Mouse (Mus musculus) erythroblast, embryonic 14.5 days (primary cell): ENCODE measurements around the gene Prnd. TPM values are rescaled to one million over a fixed set of nuclear protein-coding genes. Genes with fewer than 3 reads are reported as not detected.

Experiments used
- H3K27me3 ChIP-seq: 2 replicates; pipeline ENCODE4 v1.6.1; 2012; ENCODE audit warnings: inconsistent platforms; ENCODE audit not compliant: control insufficient read depth
- H3K36me3 ChIP-seq: 2 replicates; pipeline ENCODE4 v1.6.1; 2012; ENCODE audit warnings: mild to moderate bottlenecking, inconsistent platforms; ENCODE audit not compliant: control insufficient read depth
- H3K4me1 ChIP-seq: 2 replicates; pipeline ENCODE4 v1.6.1; 2012; ENCODE audit warnings: inconsistent platforms; ENCODE audit not compliant: control insufficient read depth
- H3K4me3 ChIP-seq: replicated peaks from 2 replicates; pipeline ENCODE3; 2012; ENCODE audit warnings: moderate library complexity, mild to moderate bottlenecking, inconsistent platforms
- H3K9me3 ChIP-seq: 2 replicates; pipeline ENCODE4 v1.6.1; 2012; ENCODE audit warnings: low read length, inconsistent platforms, mixed read lengths; ENCODE audit not compliant: control insufficient read depth
- GATA1 ChIP-seq: IDR thresholded peaks from 2 replicates; pipeline ENCODE4 v1.6.1; 2012; ENCODE audit warnings: low read length, inconsistent platforms, mixed read lengths
- TAL1 ChIP-seq: IDR thresholded peaks from 3 replicates; pipeline ENCODE4 v1.6.1; 2012; ENCODE audit warnings: low read length, inconsistent platforms, mixed read lengths
- polyA plus RNA-seq: library from polyadenylated mRNA; stranded (reverse); fragments of >175 nt; gene quantifications from 2 replicates; pipeline ENCODE4 v1.2.3, GENCODE M21; 2012

The Prnd gene
- not detected in 2 replicates for polyA plus RNA-seq

GRCm38 (mm10) chr2:131950598-131951095 is at the start of gene Prnd:
Gene Prnd, plus strand, starts transcription at chr2:131950861.
- TF ChIP-seq TAL1 (no peak), GATA1 (no peak)
- no peaks in the 10 kb centered on the region for H3K9me3 ChIP-seq
- H3K4me1 ChIP-seq = peaks cover 6% of the 10 kb centered on the region
- no peaks in the 10 kb centered on the region for H3K36me3 ChIP-seq
- peaks cover 75% of the 10 kb centered on the region for H3K27me3 ChIP-seq
- H3K4me3 ChIP-seq = no peak within 1 kb of the TSS

GRCm38 (mm10) chr2:131902423-131902822 is 48.2 kb upstream of the Prnd start:
- no peaks in the 10 kb centered on the region; the same call in 1 of the 2 replicates for H3K36me3 ChIP-seq
- TF ChIP-seq TAL1 = no peak
- no peak for TF ChIP-seq GATA1
- H3K27me3 ChIP-seq = peaks cover 14% of the 10 kb centered on the region; the same call in 1 of the 2 replicates
- H3K4me1 ChIP-seq = peaks cover 48% of the 10 kb centered on the region
- H3K4me3 ChIP-seq = no peak overlapping the region
- no peaks in the 10 kb centered on the region for H3K9me3 ChIP-seq

- Histone ChIP-seq H3K4me1 (peaks cover 49% of the 10 kb centered on the region), H3K9me3 (no peaks in the 10 kb centered on the region), H3K27me3 (peaks cover 14% of the 10 kb centered on the region; the same call in 1 of the 2 replicates), H3K4me3 (no peak overlapping the region), H3K36me3 (no peaks in the 10 kb centered on the region; the same call in 1 of the 2 replicates)
- no peak for TF ChIP-seq GATA1
- TF ChIP-seq TAL1 = no peak
These were observed 47.8 kb upstream of the Prnd start for GRCm38 (mm10) chr2:131902867-131903266.

DNA sequence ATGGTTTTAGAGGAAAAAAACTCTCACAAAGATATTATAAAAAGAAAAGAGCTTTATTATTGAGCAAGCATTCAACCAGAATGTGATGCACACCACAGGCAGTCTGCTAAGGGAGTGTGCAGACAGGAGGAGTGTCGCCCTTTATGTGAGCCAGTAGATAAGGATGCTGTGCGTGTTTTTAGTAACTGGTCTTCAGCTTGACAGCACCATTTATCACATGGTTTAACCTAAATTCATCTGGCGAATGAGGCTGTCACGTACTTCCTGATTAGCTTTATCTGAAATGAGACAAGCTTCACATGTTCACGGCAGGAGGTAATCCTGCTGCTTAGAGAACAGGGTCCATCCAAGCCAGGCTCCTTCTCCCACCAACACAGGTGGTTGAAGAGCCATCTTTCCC is 45.6 kb upstream of the Prnd start:
- Histone ChIP-seq H3K36me3 (no peaks in the 10 kb centered on the region; the same call in 1 of the 2 replicates), H3K4me3 (peak overlapping the region; percentile 15), H3K27me3 (no peaks in the 10 kb centered on the region), H3K9me3 (no peaks in the 10 kb centered on the region), H3K4me1 (peaks cover 66% of the 10 kb centered on the region)
- TF ChIP-seq GATA1 = peak; percentile 81
- TF ChIP-seq TAL1 = peak; percentile 42; the same call in 2 of the 3 replicates

DNA sequence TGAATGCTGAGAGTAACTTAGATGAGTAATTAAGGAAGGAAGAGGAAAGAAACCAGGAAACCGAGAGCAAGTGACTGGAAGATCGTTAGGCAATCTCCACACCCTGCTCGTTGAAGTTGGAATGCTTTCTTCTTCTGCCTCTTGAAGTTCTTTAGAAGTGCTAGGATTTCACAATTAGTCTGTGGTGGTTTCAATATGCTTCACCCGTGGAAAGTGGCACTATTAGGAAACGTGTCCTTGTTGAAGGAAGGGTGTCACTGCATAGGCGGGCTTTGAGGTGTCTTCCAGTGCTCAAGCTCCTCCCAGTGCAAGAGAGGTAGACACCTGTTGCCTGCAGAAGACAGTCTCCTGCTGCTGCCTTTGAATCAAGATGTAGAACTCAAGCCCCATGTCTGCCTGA is 44.9 kb upstream of the Prnd start:
- Histone ChIP-seq H3K36me3 (no peaks in the 10 kb centered on the region; the same call in 1 of the 2 replicates), H3K4me3 (no peak overlapping the region), H3K9me3 (no peaks in the 10 kb centered on the region), H3K27me3 (no peaks in the 10 kb centered on the region), H3K4me1 (peaks cover 68% of the 10 kb centered on the region)
- TF ChIP-seq GATA1 = no peak

DNA sequence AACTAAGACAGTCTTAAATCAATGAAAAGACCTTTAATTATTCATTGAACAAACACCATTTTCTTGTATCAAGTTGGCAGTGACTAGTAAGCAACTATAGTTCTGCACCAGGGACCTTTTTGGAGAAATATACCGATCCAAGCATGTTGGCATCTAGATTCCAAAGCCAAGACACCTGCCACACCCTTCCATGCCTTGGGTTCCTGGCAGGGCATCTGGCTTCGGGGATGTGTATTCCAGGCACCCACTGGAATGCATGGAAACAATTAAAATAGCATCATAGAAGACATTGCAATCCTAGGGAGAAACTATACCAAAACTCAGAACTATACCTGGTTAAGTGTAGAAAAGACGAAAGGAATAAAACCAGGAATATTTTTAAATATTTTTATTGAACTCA is 44.4 kb upstream of the Prnd start:
- TF ChIP-seq TAL1 (no peak), GATA1 (no peak)
- H3K36me3 ChIP-seq = peaks cover 1% of the 10 kb centered on the region
- no peaks in the 10 kb centered on the region for H3K27me3 ChIP-seq
- H3K4me3 ChIP-seq = no peak overlapping the region
- H3K4me1 ChIP-seq = peaks cover 72% of the 10 kb centered on the region
- H3K9me3 ChIP-seq = no peaks in the 10 kb centered on the region

GRCm38 (mm10) chr2:131906846-131907245 is 43.8 kb upstream of the Prnd start:
- peaks cover 7% of the 10 kb centered on the region for H3K36me3 ChIP-seq
- H3K4me1 ChIP-seq = peaks cover 78% of the 10 kb centered on the region
- H3K4me3 ChIP-seq = no peak overlapping the region
- no peaks in the 10 kb centered on the region for H3K9me3 ChIP-seq
- no peak for TF ChIP-seq GATA1
- no peak for TF ChIP-seq TAL1
- H3K27me3 ChIP-seq = no peaks in the 10 kb centered on the region

DNA sequence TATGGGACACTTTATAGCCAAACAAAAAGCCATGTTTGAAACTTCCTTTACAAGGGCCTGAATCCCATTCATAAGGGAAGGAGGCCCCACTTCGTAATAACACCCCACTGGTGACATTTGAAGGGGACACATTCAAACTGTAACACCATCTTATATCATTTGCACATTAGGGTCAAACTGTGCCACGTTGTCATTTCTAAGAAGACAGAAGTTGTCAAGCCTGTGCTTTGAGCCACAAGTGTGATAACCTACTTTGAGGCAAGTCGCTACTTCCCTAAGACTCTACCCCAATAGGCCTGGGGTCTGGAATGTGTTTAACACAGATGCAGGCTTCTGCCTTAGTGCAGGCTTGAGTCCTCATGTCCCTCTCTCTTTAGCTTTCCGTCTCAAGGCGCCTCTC is 43.4 kb upstream of the Prnd start:
- Histone ChIP-seq H3K9me3 (no peaks in the 10 kb centered on the region), H3K36me3 (peaks cover 11% of the 10 kb centered on the region), H3K4me3 (no peak overlapping the region), H3K27me3 (no peaks in the 10 kb centered on the region), H3K4me1 (peaks cover 82% of the 10 kb centered on the region)
- TF ChIP-seq GATA1 (no peak), TAL1 (no peak)

- no peaks in the 10 kb centered on the region for H3K9me3 ChIP-seq
- H3K27me3 ChIP-seq = no peaks in the 10 kb centered on the region
- H3K4me3 ChIP-seq = no peak overlapping the region
- peaks cover 78% of the 10 kb centered on the region for H3K4me1 ChIP-seq
- no peak for TF ChIP-seq GATA1
- TF ChIP-seq TAL1 = no peak
- peaks cover 20% of the 10 kb centered on the region for H3K36me3 ChIP-seq
These were observed 42.3 kb upstream of the Prnd start for GRCm38 (mm10) chr2:131908351-131908861.

- Histone ChIP-seq H3K4me3 (peak overlapping the region; percentile 92), H3K4me1 (peaks cover 77% of the 10 kb centered on the region)
These were observed 41.8 kb upstream of the Prnd start for GRCm38 (mm10) chr2:131908906-131909305.

More at GRCm38 (mm10) chr2:131908906-131909305, 41.8 kb upstream of the Prnd start:
- H3K9me3 ChIP-seq = no peaks in the 10 kb centered on the region
- H3K36me3 ChIP-seq = peaks cover 25% of the 10 kb centered on the region
- TF ChIP-seq GATA1 (no peak), TAL1 (no peak)
- no peaks in the 10 kb centered on the region for H3K27me3 ChIP-seq
